Mouse (Mus musculus): ENCODE data around the gene Sik3. TPM values are rescaled to one million over a fixed set of nuclear protein-coding genes. Genes with fewer than 3 reads are reported as not detected.

The Sik3 gene
- polyA plus RNA-seq, 1 experiment from 2014 or later: 10.1 TPM

DNA sequence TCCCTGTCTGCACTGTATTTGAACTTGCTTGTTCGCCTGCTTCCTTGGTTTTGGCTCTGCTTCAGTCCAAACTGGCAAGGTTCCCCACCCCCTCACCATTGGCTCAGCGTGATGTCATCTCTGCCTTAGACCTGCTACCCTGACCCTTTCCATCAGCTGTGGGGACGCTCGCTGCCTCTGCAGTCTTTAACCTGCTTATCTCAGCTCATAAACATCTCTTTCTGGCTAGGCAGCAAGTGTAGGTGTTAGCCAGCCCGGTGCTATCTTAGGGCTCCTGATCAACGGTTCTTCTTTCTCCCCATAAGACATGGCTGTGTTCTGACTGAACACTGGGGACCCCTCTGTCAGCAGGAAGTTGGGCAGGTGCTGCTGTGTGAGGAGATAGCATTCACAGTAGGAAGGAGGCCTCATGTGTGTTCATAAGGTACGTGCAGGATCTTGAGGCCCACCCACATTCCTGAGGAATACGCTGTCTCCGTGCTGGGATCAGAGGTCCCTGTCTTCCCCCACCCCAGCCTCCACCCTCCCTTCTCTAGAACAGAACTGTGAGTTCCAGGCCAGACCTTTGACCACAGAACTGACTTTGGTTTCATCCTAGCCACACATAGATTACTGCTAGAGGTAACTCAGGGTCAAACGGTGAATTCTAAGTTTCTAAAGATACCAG is 194.3 kb downstream of the Sik3 start:
- H3K9me3 ChIP-seq (replicated peaks; ENCODE audit: control insufficient read depth, low read length): no peaks in the 10 kb centered on the region
- no peak overlapping the region for H3K4me3 ChIP-seq (ENCODE audit: low read depth, low read length)
- ATAC-seq (replicated peaks; ENCODE audit: insufficient number of reproducible peaks, low FRiP score, low TSS enrichment): no peak
- peaks cover 10% of the 10 kb centered on the region for H3K4me1 ChIP-seq (ENCODE audit: control insufficient read depth, insufficient read depth, low read length)
- H3K36me3 ChIP-seq (ENCODE audit: control insufficient read depth, insufficient read depth, low read length): peaks cover 12% of the 10 kb centered on the region
- 49% methylated on average over 10 of the region's 10 CpGs for WGBS (ENCODE audit: insufficient replicate concordance)
- H3K4me2 ChIP-seq: no peak overlapping the region
- H3K27ac ChIP-seq (ENCODE audit: low read depth, low read length): no peak overlapping the region
- no peak overlapping the region for H3K9ac ChIP-seq (ENCODE audit: low read depth, low read length)
- H3K27me3 ChIP-seq (ENCODE audit: control insufficient read depth, insufficient read depth, low read length): no peaks in the 10 kb centered on the region

DNA sequence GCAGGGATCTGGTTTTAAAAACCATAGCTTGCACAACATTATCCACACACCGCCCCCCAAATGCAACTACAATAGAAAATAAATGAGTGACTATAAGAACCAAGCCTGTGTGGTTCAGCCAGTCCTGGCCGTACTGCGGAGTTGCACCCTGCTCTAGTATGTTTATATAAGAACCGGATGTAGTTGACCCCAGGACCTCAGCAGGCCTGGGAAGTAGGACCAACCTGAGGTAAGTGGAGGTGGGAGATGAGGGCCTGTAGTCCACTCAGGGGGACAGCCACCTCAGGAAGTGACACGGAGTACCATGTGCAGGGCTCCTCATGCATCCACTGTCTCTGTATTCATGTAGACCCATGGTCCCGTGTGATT is 194.9 kb downstream of the Sik3 start:
- ATAC-seq (replicated peaks; ENCODE audit: insufficient number of reproducible peaks, low FRiP score, low TSS enrichment): no peak
- H3K27me3 ChIP-seq (ENCODE audit: control insufficient read depth, insufficient read depth, low read length): no peaks in the 10 kb centered on the region
- no peak overlapping the region for H3K4me2 ChIP-seq
- no peak overlapping the region for H3K4me3 ChIP-seq (ENCODE audit: low read depth, low read length)
- no peak overlapping the region for H3K9ac ChIP-seq (ENCODE audit: low read depth, low read length)
- H3K9me3 ChIP-seq (replicated peaks; ENCODE audit: control insufficient read depth, low read length): no peaks in the 10 kb centered on the region
- peaks cover 11% of the 10 kb centered on the region for H3K36me3 ChIP-seq (ENCODE audit: control insufficient read depth, insufficient read depth, low read length)
- H3K27ac ChIP-seq (ENCODE audit: low read depth, low read length): no peak overlapping the region
- 78% methylated on average over 6 of the region's 6 CpGs for WGBS (ENCODE audit: insufficient replicate concordance)
- H3K4me1 ChIP-seq (ENCODE audit: control insufficient read depth, insufficient read depth, low read length): peaks cover 10% of the 10 kb centered on the region

DNA sequence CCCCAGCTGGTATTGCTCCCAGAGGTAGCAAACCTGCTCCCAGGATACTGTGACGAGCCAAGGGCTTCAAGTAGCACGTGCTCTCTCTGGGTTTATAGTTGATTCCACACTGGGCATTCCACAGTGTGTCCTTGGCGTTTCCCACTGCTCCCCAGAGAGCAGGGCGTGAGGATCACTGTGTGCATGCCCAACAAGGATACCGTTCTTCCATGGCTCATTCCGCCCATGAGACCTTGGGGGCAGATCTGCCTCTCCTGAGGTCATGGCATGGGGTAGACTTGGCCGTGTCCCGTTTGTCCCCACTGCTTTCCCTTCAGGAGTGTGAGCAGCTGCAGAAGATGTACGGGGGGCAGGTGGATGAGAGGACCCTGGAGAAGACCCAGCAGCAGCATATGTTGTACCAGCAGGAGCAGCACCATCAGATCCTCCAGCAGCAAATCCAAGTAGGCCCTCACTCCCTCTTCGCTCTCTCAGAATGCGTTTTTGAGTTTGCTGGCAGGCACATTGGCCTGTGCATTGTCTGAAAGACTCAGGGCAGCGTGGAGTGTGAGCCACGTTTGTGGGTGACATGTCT is 195.9 kb downstream of the Sik3 start:
- 85% methylated on average over 13 of the region's 13 CpGs for WGBS (ENCODE audit: insufficient replicate concordance)
- Histone ChIP-seq H3K4me2 (no peak overlapping the region), H3K27me3 (ENCODE audit: control insufficient read depth, insufficient read depth, low read length) (no peaks in the 10 kb centered on the region), H3K4me3 (ENCODE audit: low read depth, low read length) (no peak overlapping the region), H3K9ac (ENCODE audit: low read depth, low read length) (no peak overlapping the region), H3K36me3 (ENCODE audit: control insufficient read depth, insufficient read depth, low read length) (peaks cover 11% of the 10 kb centered on the region), H3K4me1 (ENCODE audit: control insufficient read depth, insufficient read depth, low read length) (peaks cover 5% of the 10 kb centered on the region), H3K9me3 (replicated peaks; ENCODE audit: control insufficient read depth, low read length) (no peaks in the 10 kb centered on the region), H3K27ac (ENCODE audit: low read depth, low read length) (no peak overlapping the region)
- no peak for ATAC-seq (replicated peaks; ENCODE audit: insufficient number of reproducible peaks, low FRiP score, low TSS enrichment)

DNA sequence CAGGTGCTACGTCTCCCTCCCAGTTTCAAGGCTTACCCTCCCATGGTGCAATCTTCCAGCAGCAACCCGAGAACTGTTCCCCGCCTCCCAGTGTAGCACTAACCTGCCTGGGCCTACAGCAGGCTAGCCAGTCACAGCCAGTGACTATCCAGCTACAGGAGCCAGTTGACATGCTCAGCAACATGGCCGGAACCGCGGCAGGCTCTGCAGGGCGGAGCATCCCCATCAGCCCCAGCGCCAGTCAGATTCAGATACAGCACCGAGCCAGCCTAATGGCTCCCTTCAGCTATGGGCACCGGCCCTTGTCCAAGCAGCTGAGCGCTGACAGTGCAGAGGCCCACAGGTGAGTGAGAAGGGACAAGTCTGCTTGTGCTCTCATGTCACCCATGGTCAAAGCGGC is 197.9 kb downstream of the Sik3 start:
- WGBS (ENCODE audit: insufficient replicate concordance): 90% methylated on average over 12 of the region's 12 CpGs
- H3K27me3 ChIP-seq (ENCODE audit: control insufficient read depth, insufficient read depth, low read length): no peaks in the 10 kb centered on the region
- H3K9ac ChIP-seq (ENCODE audit: low read depth, low read length): no peak overlapping the region
- no peak overlapping the region for H3K4me2 ChIP-seq
- H3K36me3 ChIP-seq (ENCODE audit: control insufficient read depth, insufficient read depth, low read length): peaks cover 11% of the 10 kb centered on the region
- no peak overlapping the region for H3K27ac ChIP-seq (ENCODE audit: low read depth, low read length)
- peaks cover 16% of the 10 kb centered on the region for H3K4me1 ChIP-seq (ENCODE audit: control insufficient read depth, insufficient read depth, low read length)
- no peak for ATAC-seq (replicated peaks; ENCODE audit: insufficient number of reproducible peaks, low FRiP score, low TSS enrichment)
- H3K9me3 ChIP-seq (replicated peaks; ENCODE audit: control insufficient read depth, low read length): no peaks in the 10 kb centered on the region
- no peak overlapping the region for H3K4me3 ChIP-seq (ENCODE audit: low read depth, low read length)

DNA sequence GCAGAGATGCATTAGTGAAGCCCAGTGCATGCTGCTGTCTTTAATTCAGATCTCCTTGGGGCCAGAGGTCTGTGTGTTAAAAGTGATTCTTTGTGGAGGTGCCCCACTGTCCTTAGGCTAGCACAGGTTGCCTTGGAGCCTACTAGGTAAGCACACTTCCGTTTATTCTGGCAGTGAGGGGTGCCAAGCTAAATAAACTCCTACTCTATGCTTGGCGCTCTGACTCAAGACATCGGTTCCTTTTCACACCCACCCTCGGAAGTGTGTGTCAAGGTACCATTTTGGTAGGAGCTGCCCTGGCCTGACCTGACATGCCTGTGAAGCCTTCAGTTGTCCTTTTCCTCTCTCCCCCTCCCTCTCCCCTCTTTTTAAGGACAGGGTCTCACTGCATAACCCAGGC is 201.7 kb downstream of the Sik3 start:
- Histone ChIP-seq H3K4me2 (no peak overlapping the region), H3K9me3 (replicated peaks; ENCODE audit: control insufficient read depth, low read length) (no peaks in the 10 kb centered on the region), H3K27ac (ENCODE audit: low read depth, low read length) (no peak overlapping the region), H3K4me1 (ENCODE audit: control insufficient read depth, insufficient read depth, low read length) (peaks cover 17% of the 10 kb centered on the region), H3K27me3 (ENCODE audit: control insufficient read depth, insufficient read depth, low read length) (no peaks in the 10 kb centered on the region), H3K9ac (ENCODE audit: low read depth, low read length) (no peak overlapping the region), H3K36me3 (ENCODE audit: control insufficient read depth, insufficient read depth, low read length) (peaks cover 7% of the 10 kb centered on the region; the same call in 1 of the 2 replicates), H3K4me3 (ENCODE audit: low read depth, low read length) (no peak overlapping the region)
- WGBS (ENCODE audit: insufficient replicate concordance): 72% methylated on average over 4 of the region's 4 CpGs
- no peak for ATAC-seq (replicated peaks; ENCODE audit: insufficient number of reproducible peaks, low FRiP score, low TSS enrichment)

DNA sequence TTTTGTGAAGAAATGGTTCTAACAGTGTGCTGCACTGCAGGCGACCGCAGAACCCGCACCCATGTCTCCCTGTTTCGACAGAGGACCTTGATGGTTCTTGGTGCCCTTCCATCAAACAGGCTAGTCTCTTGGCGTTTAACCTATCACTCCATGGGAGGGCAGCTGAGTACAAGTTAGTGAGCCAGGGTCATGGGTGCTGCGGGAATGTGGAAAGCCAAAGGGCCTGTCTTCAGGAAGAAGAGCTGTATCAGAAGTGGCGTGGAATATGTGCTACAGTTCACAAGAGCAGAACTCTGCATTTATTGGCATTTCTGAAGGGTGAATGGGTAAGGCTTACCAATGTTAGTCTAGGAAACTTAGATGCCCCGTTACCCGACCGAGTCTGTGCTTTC is 202.3 kb downstream of the Sik3 start:
- Histone ChIP-seq H3K9me3 (replicated peaks; ENCODE audit: control insufficient read depth, low read length) (no peaks in the 10 kb centered on the region), H3K36me3 (ENCODE audit: control insufficient read depth, insufficient read depth, low read length) (0 out of 2 replicates have a peak, but pooled peaks cover 6% of the 10 kb centered on the region), H3K4me1 (ENCODE audit: control insufficient read depth, insufficient read depth, low read length) (peaks cover 17% of the 10 kb centered on the region), H3K27me3 (ENCODE audit: control insufficient read depth, insufficient read depth, low read length) (no peaks in the 10 kb centered on the region), H3K4me2 (no peak overlapping the region), H3K4me3 (ENCODE audit: low read depth, low read length) (no peak overlapping the region), H3K27ac (ENCODE audit: low read depth, low read length) (no peak overlapping the region), H3K9ac (ENCODE audit: low read depth, low read length) (no peak overlapping the region)
- WGBS (ENCODE audit: insufficient replicate concordance): 78% methylated on average over 10 of the region's 10 CpGs
- ATAC-seq (replicated peaks; ENCODE audit: insufficient number of reproducible peaks, low FRiP score, low TSS enrichment): no peak

DNA sequence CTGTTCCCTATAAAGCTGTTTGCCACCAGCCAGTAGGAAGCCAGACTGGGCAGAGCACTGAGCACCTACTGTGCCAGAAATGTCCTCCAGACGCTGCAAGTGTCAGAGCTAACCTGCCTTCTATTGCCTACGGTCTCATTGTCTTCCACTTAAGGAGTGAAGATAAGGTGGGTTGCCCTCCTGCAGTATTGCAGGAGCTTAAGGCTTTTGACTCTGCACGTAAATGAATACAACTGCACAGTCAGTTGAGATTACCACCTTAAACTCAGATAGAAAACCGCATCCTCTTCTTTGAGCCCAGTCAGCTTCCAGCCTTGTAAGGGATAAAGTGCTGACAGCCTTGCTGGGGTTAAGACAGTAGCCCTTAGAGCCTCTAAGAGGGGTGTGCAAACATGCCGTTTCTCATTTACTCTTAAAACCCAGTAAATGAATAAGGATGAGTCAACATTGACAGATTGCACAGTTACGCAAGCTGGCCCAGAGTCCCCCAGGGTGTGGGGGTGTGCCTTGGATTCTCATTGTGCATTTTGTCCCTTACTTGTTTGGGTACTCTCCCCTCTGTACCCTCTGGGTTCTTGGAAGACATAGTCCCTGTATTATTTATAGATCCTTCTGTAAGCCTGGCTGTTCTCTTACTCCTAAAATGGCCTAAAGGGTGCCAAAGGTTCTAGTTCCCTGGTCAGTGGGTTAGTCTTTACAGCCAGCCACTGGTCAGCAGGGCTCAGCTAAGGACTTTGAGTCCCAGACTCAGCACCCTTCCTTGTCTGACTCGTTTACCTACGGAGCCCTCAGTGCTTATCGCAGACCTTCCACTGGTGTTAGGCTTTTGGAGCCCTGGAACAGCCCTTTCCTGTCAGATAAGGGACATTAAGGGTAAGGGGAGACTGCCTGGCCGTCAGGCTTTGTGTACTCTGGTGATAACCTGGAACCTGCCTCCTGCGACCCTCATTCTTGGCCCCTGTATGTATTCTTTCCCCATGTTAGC is 203.0 kb downstream of the Sik3 start:
- H3K9ac ChIP-seq (ENCODE audit: low read depth, low read length): no peak overlapping the region
- WGBS (ENCODE audit: insufficient replicate concordance): 19% methylated on average over 11 of the region's 11 CpGs

DNA sequence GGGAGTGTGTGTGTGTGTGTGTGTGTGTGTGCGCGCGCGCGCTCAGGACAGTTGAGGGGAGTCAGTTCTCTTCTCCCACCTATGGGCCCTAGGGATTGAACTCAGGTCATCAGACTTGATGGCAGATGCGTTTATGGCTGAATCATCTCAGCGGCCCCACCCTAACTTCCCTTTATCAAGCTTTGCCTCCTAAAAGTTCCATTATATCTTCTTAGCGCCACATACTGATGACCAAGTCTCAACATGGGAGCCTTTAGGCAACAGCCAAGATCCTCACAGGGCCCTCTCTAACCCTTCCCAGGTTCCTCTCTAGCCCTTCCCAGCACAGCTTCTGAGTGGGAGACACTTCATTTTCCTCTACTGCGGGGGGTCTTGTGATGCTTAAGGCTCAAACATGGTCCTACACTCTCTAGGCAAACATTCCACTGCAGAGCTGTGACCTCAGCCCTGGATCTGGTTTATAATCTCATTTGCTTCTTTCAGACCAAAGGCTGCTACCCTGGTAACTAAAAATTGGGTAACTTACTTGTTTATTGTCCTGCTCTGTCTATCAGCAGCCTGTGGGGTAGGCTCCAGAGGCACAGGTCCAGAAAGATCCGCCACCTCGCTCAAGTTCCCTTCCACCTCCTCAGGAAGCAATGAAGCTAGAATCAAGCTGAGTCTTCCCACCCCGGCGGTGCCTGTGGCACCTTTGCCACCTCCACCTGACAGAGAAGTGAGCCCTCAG is 204.3 kb downstream of the Sik3 start:
- H3K4me3 ChIP-seq (ENCODE audit: low read depth, low read length): no peak overlapping the region
- ATAC-seq (replicated peaks; ENCODE audit: insufficient number of reproducible peaks, low FRiP score, low TSS enrichment): no peak
- H3K9me3 ChIP-seq (replicated peaks; ENCODE audit: control insufficient read depth, low read length): no peaks in the 10 kb centered on the region
- H3K27ac ChIP-seq (ENCODE audit: low read depth, low read length): no peak overlapping the region
- peaks cover 17% of the 10 kb centered on the region for H3K4me1 ChIP-seq (ENCODE audit: control insufficient read depth, insufficient read depth, low read length)
- H3K27me3 ChIP-seq (ENCODE audit: control insufficient read depth, insufficient read depth, low read length): no peaks in the 10 kb centered on the region
- no peak overlapping the region for H3K4me2 ChIP-seq
- H3K36me3 ChIP-seq (ENCODE audit: control insufficient read depth, insufficient read depth, low read length): peaks cover 11% of the 10 kb centered on the region
- WGBS (ENCODE audit: insufficient replicate concordance): 82% methylated on average over 13 of the region's 13 CpGs
- no peak overlapping the region for H3K9ac ChIP-seq (ENCODE audit: low read depth, low read length)

More for the DNA sequence above, 203.0 kb downstream of the Sik3 start:
- peaks cover 6% of the 10 kb centered on the region; the same call in 1 of the 2 replicates for H3K36me3 ChIP-seq (ENCODE audit: control insufficient read depth, insufficient read depth, low read length)
- H3K4me1 ChIP-seq (ENCODE audit: control insufficient read depth, insufficient read depth, low read length): peaks cover 17% of the 10 kb centered on the region
- H3K27ac ChIP-seq (ENCODE audit: low read depth, low read length): peak overlapping the region; percentile 24; the same call in 1 of the 2 replicates
- H3K9me3 ChIP-seq (replicated peaks; ENCODE audit: control insufficient read depth, low read length): no peaks in the 10 kb centered on the region
- H3K4me2 ChIP-seq: no peak overlapping the region
- no peak overlapping the region for H3K4me3 ChIP-seq (ENCODE audit: low read depth, low read length)
- H3K27me3 ChIP-seq (ENCODE audit: control insufficient read depth, insufficient read depth, low read length): no peaks in the 10 kb centered on the region
- ATAC-seq (replicated peaks; ENCODE audit: insufficient number of reproducible peaks, low FRiP score, low TSS enrichment): no peak
